Mouse (Mus musculus) liver, adult 2 months (tissue): ENCODE measurements around the gene C87499. TPM values are rescaled to one million over a fixed set of nuclear protein-coding genes. Genes with fewer than 3 reads are reported as not detected.

Source experiments
- DNase-seq: peaks from one replicate; pipeline ENCODE4 v3.0.0-alpha.2; 2011; ENCODE audit warnings: low read depth, low spot score; ENCODE audit errors: extremely low read depth
- H3K27ac ChIP-seq: fragments of 200-500 bp; replicated peaks from 2 replicates; pipeline ENCODE4 v1.5.1; 2012; ENCODE audit warnings: low read depth, mild to moderate bottlenecking, control low read depth, inconsistent platforms, low read length; ENCODE audit not compliant: insufficient read depth
- H3K27me3 ChIP-seq: fragments of 200-500 bp; 2 replicates; pipeline ENCODE4 v1.6.1; 2012; ENCODE audit warnings: mild to moderate bottlenecking, moderate library complexity, low read length, inconsistent platforms; ENCODE audit not compliant: control insufficient read depth, insufficient read depth
- H3K36me3 ChIP-seq: fragments of 200-500 bp; 2 replicates; pipeline ENCODE4 v1.6.1; 2012; ENCODE audit warnings: low read length, inconsistent platforms; ENCODE audit not compliant: control insufficient read depth, insufficient read depth
- H3K4me1 ChIP-seq: fragments of 200-500 bp; 2 replicates; pipeline ENCODE4 v1.6.1; 2011; ENCODE audit warnings: low read length; ENCODE audit not compliant: control insufficient read depth, insufficient read depth
- H3K4me3 ChIP-seq: fragments of 200-500 bp; 2 replicates; pipeline ENCODE4 v1.5.1; 2011; ENCODE audit warnings: low read depth, mild to moderate bottlenecking, control low read depth, low read length, moderate library complexity; ENCODE audit not compliant: insufficient read depth
- H3K79me2 ChIP-seq: fragments of 200-500 bp; 2 replicates; pipeline ENCODE4 v1.6.1; 2012; ENCODE audit warnings: inconsistent platforms, mild to moderate bottlenecking, low read length, moderate library complexity; ENCODE audit not compliant: control insufficient read depth, insufficient read depth
- H3K9ac ChIP-seq: fragments of 200-500 bp; 2 replicates; pipeline ENCODE4 v1.6.1; 2012; ENCODE audit warnings: low read depth, mild to moderate bottlenecking, control low read depth, inconsistent platforms, low read length
- CTCF ChIP-seq: fragments of 200-500 bp; IDR thresholded peaks from 2 replicates; pipeline ENCODE4 v1.5.1; 2011; ENCODE audit warnings: low read depth, low read length, control low read depth
- POLR2A ChIP-seq: fragments of 200-500 bp; IDR thresholded peaks from 2 replicates; pipeline ENCODE4 v1.6.1; 2011; ENCODE audit warnings: low read length, control low read depth; ENCODE audit not compliant: insufficient read depth; ENCODE audit errors: extremely low read depth
- WGBS: fragments of 180-500 bp; shearing (Covaris S2); methylation state at CpG from one replicate; pipeline ENCODE4 v1.1.7; 2018; 5-methylcytosine and 5-hydroxymethylcytosine counted together
- polyA plus RNA-seq: library from polyadenylated mRNA; depleted of rRNA; stranded (reverse); fragments of >200 nt; gene quantifications from 2 replicates; pipeline ENCODE4 v1.2.3, GENCODE M21; 2012
- total RNA-seq: library from RNA; depleted of rRNA; stranded (reverse); fragments of >200 nt; gene quantifications from 2 replicates; pipeline ENCODE4 v1.2.3, GENCODE M21; 2014

C87499 gene
- total and polyA plus RNA-seq, 2 experiments = not detected

DNA sequence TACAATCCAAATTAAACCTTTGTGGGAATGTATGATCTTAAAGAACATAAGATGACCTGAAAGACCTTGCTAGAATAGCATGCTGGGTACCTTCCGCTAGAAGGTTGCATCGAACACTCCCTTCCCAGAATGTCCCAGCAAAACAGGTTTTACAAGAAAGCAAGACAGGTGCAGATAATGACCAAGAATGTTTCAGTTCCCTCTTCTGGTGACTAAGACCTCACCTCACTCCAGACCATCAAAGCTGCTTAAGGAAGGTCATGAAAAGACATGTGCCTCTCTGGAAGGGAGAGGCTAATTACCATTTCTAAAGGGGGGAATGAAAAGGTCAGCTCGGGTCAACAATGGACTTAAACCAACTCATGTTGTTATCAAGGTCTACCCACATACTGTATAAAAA is 19.4 kb upstream of the C87499 start:
- Histone ChIP-seq H3K9ac (no peak overlapping the region), H3K4me1 (no peaks in the 10 kb centered on the region), H3K27ac (no peak overlapping the region), H3K36me3 (no peaks in the 10 kb centered on the region), H3K27me3 (no peaks in the 10 kb centered on the region), H3K4me3 (no peak overlapping the region), H3K79me2 (no peaks in the 10 kb centered on the region)
- no peak for DNase-seq
- WGBS = 86% methylated on average over 3 of the region's 3 CpGs
- TF ChIP-seq CTCF (no peak), POLR2A (no peak)

- no peaks in the 10 kb centered on the region for H3K4me1 ChIP-seq
Measured at GRCm38 (mm10) chr4:88644359-88644758, 10.1 kb upstream of the C87499 start, which contains the start of gene Ifna13. Gene Ifna13, minus strand, starts transcription at chr4:88644459.

GRCm38 (mm10) chr4:88642526-88642925 is 8.3 kb upstream of the C87499 start:
- TF ChIP-seq POLR2A (no peak), CTCF (no peak)
- Histone ChIP-seq H3K9ac (no peak overlapping the region), H3K27ac (no peak overlapping the region), H3K4me1 (no peaks in the 10 kb centered on the region), H3K27me3 (no peaks in the 10 kb centered on the region), H3K79me2 (no peaks in the 10 kb centered on the region), H3K4me3 (no peak overlapping the region), H3K36me3 (no peaks in the 10 kb centered on the region)
- 38% methylated on average over 2 of the region's 2 CpGs for WGBS
- DNase-seq = peak; percentile 23

More at GRCm38 (mm10) chr4:88644359-88644758, 10.1 kb upstream of the C87499 start, which contains the start of gene Ifna13:
- 58% methylated on average over 2 of the region's 2 CpGs for WGBS
- Histone ChIP-seq H3K9ac (no peak within 1 kb of the TSS), H3K27me3 (no peaks in the 10 kb centered on the region), H3K4me3 (no peak within 1 kb of the TSS), H3K27ac (no peak within 1 kb of the TSS), H3K79me2 (no peaks in the 10 kb centered on the region), H3K36me3 (no peaks in the 10 kb centered on the region)
- TF ChIP-seq POLR2A = no peak
- TF ChIP-seq CTCF = no peak
- no peak for DNase-seq

DNA sequence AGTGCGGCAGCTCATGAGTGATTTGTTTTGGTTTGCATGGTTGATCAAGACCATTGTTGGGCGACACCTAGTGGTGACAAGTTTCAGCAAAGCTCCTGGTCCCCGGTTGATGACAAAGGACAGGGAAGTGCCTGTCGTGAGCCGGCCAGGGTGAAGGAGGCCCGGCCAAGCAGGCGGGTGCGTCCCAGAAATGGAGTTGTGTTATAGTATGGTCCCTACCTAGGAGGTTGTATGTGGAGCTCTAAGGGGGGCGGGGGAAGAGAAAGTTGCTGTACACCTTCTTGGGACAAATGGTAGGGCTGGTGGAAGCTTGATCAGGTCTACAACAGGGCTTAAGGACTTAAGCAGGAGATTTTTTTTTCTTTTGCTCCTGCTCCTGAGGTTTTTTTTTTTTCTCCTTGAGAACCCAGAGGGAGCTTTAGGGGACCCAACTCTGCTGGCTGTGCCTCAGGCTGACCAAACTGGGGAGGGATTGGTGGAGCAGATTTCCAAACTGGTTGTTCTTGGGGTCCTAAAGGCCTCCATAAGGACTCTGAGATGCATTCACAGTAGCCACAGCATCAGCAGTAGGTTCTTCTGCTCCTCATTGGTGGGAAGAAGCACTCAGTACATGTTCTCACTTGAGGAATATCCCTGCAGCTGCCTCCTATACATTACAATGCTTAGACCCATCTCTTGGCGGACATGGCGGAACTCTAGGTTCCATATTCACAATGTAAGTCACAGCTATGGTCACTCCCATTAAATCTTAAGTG is 7.0 kb upstream of the C87499 start:
- Histone ChIP-seq H3K4me1 (no peaks in the 10 kb centered on the region), H3K36me3 (no peaks in the 10 kb centered on the region), H3K79me2 (no peaks in the 10 kb centered on the region), H3K27ac (peak overlapping the region; percentile 59; the same call in 1 of the 2 replicates), H3K9ac (peak overlapping the region; percentile 78), H3K4me3 (peak overlapping the region; percentile 70), H3K27me3 (no peaks in the 10 kb centered on the region)
- peak; percentile 100 for DNase-seq
- TF ChIP-seq CTCF = peak; percentile 81
- TF ChIP-seq POLR2A = no peak
- 17% methylated on average over 11 of the region's 11 CpGs for WGBS

DNA sequence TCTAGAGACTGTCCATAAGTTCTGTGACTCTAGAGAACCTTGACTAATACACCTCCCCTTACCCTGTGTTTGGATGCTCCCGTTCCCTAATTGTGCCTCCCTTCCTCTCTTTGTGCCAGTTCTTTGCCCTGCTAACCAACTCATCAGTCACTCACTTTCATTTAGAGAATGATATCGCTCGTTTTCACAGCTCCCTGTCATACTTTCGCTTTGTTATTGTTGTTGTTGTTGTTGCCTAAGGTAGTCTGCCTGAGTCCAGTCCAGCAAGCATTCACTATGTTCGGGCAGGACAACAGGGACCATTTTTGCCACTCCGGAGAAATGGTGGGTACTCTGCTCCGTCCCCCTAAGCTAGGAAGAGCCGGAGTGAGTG is 6.5 kb upstream of the C87499 start:
- no peaks in the 10 kb centered on the region for H3K36me3 ChIP-seq
- peak overlapping the region; percentile 78 for H3K9ac ChIP-seq
- H3K79me2 ChIP-seq = no peaks in the 10 kb centered on the region
- DNase-seq = no peak
- WGBS = 39% methylated on average over 8 of the region's 8 CpGs
- TF ChIP-seq POLR2A (no peak), CTCF (no peak)
- H3K27ac ChIP-seq = peak overlapping the region; percentile 59
- H3K4me1 ChIP-seq = no peaks in the 10 kb centered on the region
- H3K27me3 ChIP-seq = no peaks in the 10 kb centered on the region
- peak overlapping the region; percentile 70 for H3K4me3 ChIP-seq

GRCm38 (mm10) chr4:88603276-88603675 is 30.9 kb downstream of the C87499 start, which contains the start of gene Ifna12:
Gene Ifna12, minus strand, starts transcription at chr4:88603376.
- no peak within 1 kb of the TSS for H3K27ac ChIP-seq
- no peaks in the 10 kb centered on the region for H3K79me2 ChIP-seq
- H3K4me3 ChIP-seq = no peak within 1 kb of the TSS
- no peak for DNase-seq
- no peaks in the 10 kb centered on the region for H3K27me3 ChIP-seq
- no peak within 1 kb of the TSS for H3K9ac ChIP-seq
- H3K4me1 ChIP-seq = no peaks in the 10 kb centered on the region
- no peaks in the 10 kb centered on the region for H3K36me3 ChIP-seq
- no peak for TF ChIP-seq CTCF
- TF ChIP-seq POLR2A = no peak
